Mouse (Mus musculus): ENCODE measurements around the gene Adi1. TPM values are rescaled to one million over a fixed set of nuclear protein-coding genes. Genes with fewer than 3 reads are reported as not detected.

Gene Adi1
- polyA plus RNA-seq, 1 experiment from 2014 or later: 97.4 TPM

GRCm38 (mm10) chr12:28649141-28650110, 25.6 kb upstream of the Adi1 start, which contains the start of gene Rnaseh1:
TSS of gene Rnaseh1 (plus strand) at chr12:28649602.
- Histone ChIP-seq H3K9me3 (ENCODE audit: low read length) (no peaks in the 10 kb centered on the region), H3K27me3 (ENCODE audit: insufficient read depth, low read length) (no peaks in the 10 kb centered on the region), H3K4me3 (ENCODE audit: low read length) (peak within 1 kb of the TSS; percentile 95), H3K9ac (replicated peaks; ENCODE audit: low read length) (peak within 1 kb of the TSS; percentile 82), H3K4me1 (ENCODE audit: insufficient read depth, low read length) (peaks cover 6% of the 10 kb centered on the region), H3K36me3 (ENCODE audit: insufficient read depth, low read length) (peaks cover 8% of the 10 kb centered on the region; the same call in 1 of the 2 replicates), H3K27ac (ENCODE audit: low read length) (peak within 1 kb of the TSS; percentile 67; the same call in 1 of the 2 replicates), H3K4me2 (replicated peaks; ENCODE audit: low read depth, low read length) (peak within 1 kb of the TSS; percentile 82)
- peak; percentile 97 for ATAC-seq (ENCODE audit: low FRiP score, low TSS enrichment)
- WGBS: 2% methylated on average over 52 of the region's 52 CpGs

- 84% methylated on average over 4 of the region's 4 CpGs for WGBS
- ATAC-seq (ENCODE audit: low FRiP score, low TSS enrichment): no peak
- peaks cover 6% of the 10 kb centered on the region for H3K4me1 ChIP-seq (ENCODE audit: insufficient read depth, low read length)
- H3K36me3 ChIP-seq (ENCODE audit: insufficient read depth, low read length): peaks cover 21% of the 10 kb centered on the region
- H3K4me2 ChIP-seq (replicated peaks; ENCODE audit: low read depth, low read length): no peak overlapping the region
- no peak overlapping the region for H3K27ac ChIP-seq (ENCODE audit: low read length)
- H3K27me3 ChIP-seq (ENCODE audit: insufficient read depth, low read length): no peaks in the 10 kb centered on the region
- H3K9ac ChIP-seq (replicated peaks; ENCODE audit: low read length): no peak overlapping the region
- no peak overlapping the region for H3K4me3 ChIP-seq (ENCODE audit: low read length)
- H3K9me3 ChIP-seq (ENCODE audit: low read length): no peaks in the 10 kb centered on the region
Observed at GRCm38 (mm10) chr12:28662628-28663027, 12.4 kb upstream of the Adi1 start.

GRCm38 (mm10) chr12:28666734-28667133, 8.3 kb upstream of the Adi1 start:
- H3K4me2 ChIP-seq (replicated peaks; ENCODE audit: low read depth, low read length): no peak overlapping the region
- no peak overlapping the region for H3K9ac ChIP-seq (replicated peaks; ENCODE audit: low read length)
- H3K4me3 ChIP-seq (ENCODE audit: low read length): no peak overlapping the region
- no peaks in the 10 kb centered on the region for H3K27me3 ChIP-seq (ENCODE audit: insufficient read depth, low read length)
- no peak for ATAC-seq (ENCODE audit: low FRiP score, low TSS enrichment)
- H3K9me3 ChIP-seq (ENCODE audit: low read length): no peaks in the 10 kb centered on the region
- H3K4me1 ChIP-seq (ENCODE audit: insufficient read depth, low read length): peaks cover 8% of the 10 kb centered on the region
- no peaks in the 10 kb centered on the region for H3K36me3 ChIP-seq (ENCODE audit: insufficient read depth, low read length)
- 70% methylated on average over 4 of the region's 4 CpGs for WGBS
- H3K27ac ChIP-seq (ENCODE audit: low read length): no peak overlapping the region

- 23% methylated on average over 8 of the region's 8 CpGs for WGBS
- no peak overlapping the region for H3K27ac ChIP-seq (ENCODE audit: low read length)
- ATAC-seq (ENCODE audit: low FRiP score, low TSS enrichment): no peak
Observed at GRCm38 (mm10) chr12:28667287-28667686, 7.7 kb upstream of the Adi1 start.

GRCm38 (mm10) chr12:28674038-28674720, 852 bp upstream of the Adi1 start:
- peaks cover 10% of the 10 kb centered on the region for H3K4me1 ChIP-seq (ENCODE audit: insufficient read depth, low read length)
- peak overlapping the region; percentile 61 for H3K4me2 ChIP-seq (replicated peaks; ENCODE audit: low read depth, low read length)
- H3K36me3 ChIP-seq (ENCODE audit: insufficient read depth, low read length): peaks cover 15% of the 10 kb centered on the region; the same call in 1 of the 2 replicates
- no peak for ATAC-seq (ENCODE audit: low FRiP score, low TSS enrichment)
- H3K4me3 ChIP-seq (ENCODE audit: low read length): no peak overlapping the region
- 81% methylated on average over 10 of the region's 10 CpGs for WGBS
- H3K27me3 ChIP-seq (ENCODE audit: insufficient read depth, low read length): no peaks in the 10 kb centered on the region
- peaks cover 5% of the 10 kb centered on the region; the same call in 1 of the 2 replicates for H3K9me3 ChIP-seq (ENCODE audit: low read length)
- H3K9ac ChIP-seq (replicated peaks; ENCODE audit: low read length): no peak overlapping the region
- no peak overlapping the region for H3K27ac ChIP-seq (ENCODE audit: low read length)

More at GRCm38 (mm10) chr12:28667287-28667686, 7.7 kb upstream of the Adi1 start:
- Histone ChIP-seq H3K4me1 (ENCODE audit: insufficient read depth, low read length) (peaks cover 8% of the 10 kb centered on the region), H3K9ac (replicated peaks; ENCODE audit: low read length) (0 out of 2 replicates have a peak overlapping the region, but pooled peaks have one; percentile 2), H3K4me3 (ENCODE audit: low read length) (no peak overlapping the region), H3K27me3 (ENCODE audit: insufficient read depth, low read length) (no peaks in the 10 kb centered on the region), H3K9me3 (ENCODE audit: low read length) (no peaks in the 10 kb centered on the region), H3K36me3 (ENCODE audit: insufficient read depth, low read length) (no peaks in the 10 kb centered on the region), H3K4me2 (replicated peaks; ENCODE audit: low read depth, low read length) (no peak overlapping the region)

- Histone ChIP-seq H3K9me3 (ENCODE audit: low read length) (peaks cover 5% of the 10 kb centered on the region; the same call in 1 of the 2 replicates), H3K27ac (ENCODE audit: low read length) (peak overlapping the region; percentile 96), H3K36me3 (ENCODE audit: insufficient read depth, low read length) (peaks cover 27% of the 10 kb centered on the region), H3K27me3 (ENCODE audit: insufficient read depth, low read length) (no peaks in the 10 kb centered on the region), H3K9ac (replicated peaks; ENCODE audit: low read length) (peak overlapping the region; percentile 79), H3K4me2 (replicated peaks; ENCODE audit: low read depth, low read length) (peak overlapping the region; percentile 61), H3K4me1 (ENCODE audit: insufficient read depth, low read length) (peaks cover 10% of the 10 kb centered on the region), H3K4me3 (ENCODE audit: low read length) (peak overlapping the region; percentile 69)
- no peak for ATAC-seq (ENCODE audit: low FRiP score, low TSS enrichment)
- WGBS: 65% methylated on average over 5 of the region's 5 CpGs
Observed at GRCm38 (mm10) chr12:28675925-28676209, 836 bp downstream of the Adi1 start.

GRCm38 (mm10) chr12:28684674-28685073, 9.6 kb downstream of the Adi1 start:
- peaks cover 34% of the 10 kb centered on the region for H3K36me3 ChIP-seq (ENCODE audit: insufficient read depth, low read length)
- H3K9me3 ChIP-seq (ENCODE audit: low read length): no peaks in the 10 kb centered on the region
- WGBS: 90% methylated on average over 1 of the region's 1 CpGs
- no peaks in the 10 kb centered on the region for H3K4me1 ChIP-seq (ENCODE audit: insufficient read depth, low read length)
- H3K9ac ChIP-seq (replicated peaks; ENCODE audit: low read length): no peak overlapping the region
- H3K27ac ChIP-seq (ENCODE audit: low read length): no peak overlapping the region
- no peak overlapping the region for H3K4me2 ChIP-seq (replicated peaks; ENCODE audit: low read depth, low read length)
- ATAC-seq (ENCODE audit: low FRiP score, low TSS enrichment): no peak
- H3K27me3 ChIP-seq (ENCODE audit: insufficient read depth, low read length): no peaks in the 10 kb centered on the region
- no peak overlapping the region for H3K4me3 ChIP-seq (ENCODE audit: low read length)

GRCm38 (mm10) chr12:28685771-28686170, 10.7 kb downstream of the Adi1 start:
- no peak overlapping the region for H3K27ac ChIP-seq (ENCODE audit: low read length)
- no peaks in the 10 kb centered on the region for H3K27me3 ChIP-seq (ENCODE audit: insufficient read depth, low read length)
- H3K4me2 ChIP-seq (replicated peaks; ENCODE audit: low read depth, low read length): no peak overlapping the region
- WGBS: 39% methylated on average over 3 of the region's 3 CpGs
- H3K4me3 ChIP-seq (ENCODE audit: low read length): no peak overlapping the region
- H3K4me1 ChIP-seq (ENCODE audit: insufficient read depth, low read length): no peaks in the 10 kb centered on the region
- peaks cover 37% of the 10 kb centered on the region for H3K36me3 ChIP-seq (ENCODE audit: insufficient read depth, low read length)
- no peaks in the 10 kb centered on the region for H3K9me3 ChIP-seq (ENCODE audit: low read length)
- no peak for ATAC-seq (ENCODE audit: low FRiP score, low TSS enrichment)
- H3K9ac ChIP-seq (replicated peaks; ENCODE audit: low read length): no peak overlapping the region

- no peak overlapping the region for H3K27ac ChIP-seq (ENCODE audit: low read length)
- no peaks in the 10 kb centered on the region for H3K4me1 ChIP-seq (ENCODE audit: insufficient read depth, low read length)
- H3K4me3 ChIP-seq (ENCODE audit: low read length): no peak overlapping the region
- H3K4me2 ChIP-seq (replicated peaks; ENCODE audit: low read depth, low read length): no peak overlapping the region
- H3K36me3 ChIP-seq (ENCODE audit: insufficient read depth, low read length): peaks cover 40% of the 10 kb centered on the region
- 67% methylated on average over 8 of the region's 8 CpGs for WGBS
- H3K27me3 ChIP-seq (ENCODE audit: insufficient read depth, low read length): no peaks in the 10 kb centered on the region
- no peaks in the 10 kb centered on the region for H3K9me3 ChIP-seq (ENCODE audit: low read length)
- H3K9ac ChIP-seq (replicated peaks; ENCODE audit: low read length): no peak overlapping the region
- no peak for ATAC-seq (ENCODE audit: low FRiP score, low TSS enrichment)
Observed at GRCm38 (mm10) chr12:28686199-28686879, 11.3 kb downstream of the Adi1 start.
